Mouse (Mus musculus): ENCODE data around the gene Cd34. TPM values are rescaled to one million over a fixed set of nuclear protein-coding genes. Genes with fewer than 3 reads are reported as not detected.

The Cd34 gene
- polyA plus RNA-seq, 1 experiment from 2014 or later = 49.9 TPM

GRCm38 (mm10) chr1:194952891-194953290, 14.3 kb downstream of the Cd34 start:
- H3K36me3 ChIP-seq (ENCODE audit: control insufficient read depth, insufficient read depth, low read length) = no peaks in the 10 kb centered on the region
- no peak overlapping the region for H3K4me2 ChIP-seq (replicated peaks; ENCODE audit: low read depth)
- H3K4me1 ChIP-seq (replicated peaks; ENCODE audit: control insufficient read depth, insufficient read depth) = no peaks in the 10 kb centered on the region
- TF ChIP-seq EP300 (optimal IDR thresholded peaks at IDR 0.05) = no peak
- peak; percentile 55 for TF ChIP-seq CTCF (IDR thresholded peaks at IDR 0.05; ENCODE audit: low read depth)
- H3K9me3 ChIP-seq (ENCODE audit: control insufficient read depth, low read length) = no peaks in the 10 kb centered on the region
- WGBS = 79% methylated on average over 1 of the region's 1 CpGs
- no peaks in the 10 kb centered on the region for H3K27me3 ChIP-seq (ENCODE audit: control insufficient read depth, insufficient read depth, low read length)
- DNase-seq (ENCODE audit: low spot score) (no peak), ATAC-seq (ENCODE audit: low FRiP score, low TSS enrichment) (no peak)
- H3K4me3 ChIP-seq (ENCODE audit: low read depth, low read length) = no peak overlapping the region
- H3K9ac ChIP-seq (ENCODE audit: low read length) = no peak overlapping the region
- no peak overlapping the region for H3K27ac ChIP-seq (replicated peaks)

GRCm38 (mm10) chr1:194954694-194955093, 16.1 kb downstream of the Cd34 start:
- H3K27me3 ChIP-seq (ENCODE audit: control insufficient read depth, insufficient read depth, low read length) = no peaks in the 10 kb centered on the region
- ATAC-seq (ENCODE audit: low FRiP score, low TSS enrichment) (no peak), DNase-seq (ENCODE audit: low spot score) (no peak)
- H3K9me3 ChIP-seq (ENCODE audit: control insufficient read depth, low read length) = no peaks in the 10 kb centered on the region
- no peaks in the 10 kb centered on the region for H3K36me3 ChIP-seq (ENCODE audit: control insufficient read depth, insufficient read depth, low read length)
- H3K4me2 ChIP-seq (replicated peaks; ENCODE audit: low read depth) = no peak overlapping the region
- no peak overlapping the region for H3K27ac ChIP-seq (replicated peaks)
- no peak overlapping the region for H3K9ac ChIP-seq (ENCODE audit: low read length)
- TF ChIP-seq EP300 (optimal IDR thresholded peaks at IDR 0.05) (no peak), CTCF (IDR thresholded peaks at IDR 0.05; ENCODE audit: low read depth) (no peak)
- no peak overlapping the region for H3K4me3 ChIP-seq (ENCODE audit: low read depth, low read length)
- no peaks in the 10 kb centered on the region for H3K4me1 ChIP-seq (replicated peaks; ENCODE audit: control insufficient read depth, insufficient read depth)

- Histone ChIP-seq H3K27me3 (ENCODE audit: control insufficient read depth, insufficient read depth, low read length) (no peaks in the 10 kb centered on the region), H3K4me2 (replicated peaks; ENCODE audit: low read depth) (no peak overlapping the region), H3K36me3 (ENCODE audit: control insufficient read depth, insufficient read depth, low read length) (no peaks in the 10 kb centered on the region), H3K4me3 (ENCODE audit: low read depth, low read length) (no peak overlapping the region), H3K27ac (replicated peaks) (no peak overlapping the region), H3K9me3 (ENCODE audit: control insufficient read depth, low read length) (no peaks in the 10 kb centered on the region), H3K9ac (ENCODE audit: low read length) (no peak overlapping the region), H3K4me1 (replicated peaks; ENCODE audit: control insufficient read depth, insufficient read depth) (no peaks in the 10 kb centered on the region)
- no peak for TF ChIP-seq EP300 (optimal IDR thresholded peaks at IDR 0.05)
- ATAC-seq (ENCODE audit: low FRiP score, low TSS enrichment) (no peak), DNase-seq (ENCODE audit: low spot score) (no peak)
- 28% methylated on average over 2 of the region's 2 CpGs for WGBS
These were observed 17.1 kb downstream of the Cd34 start for GRCm38 (mm10) chr1:194955749-194956148.

GRCm38 (mm10) chr1:194957021-194957420, 18.4 kb downstream of the Cd34 start:
- Histone ChIP-seq H3K9me3 (ENCODE audit: control insufficient read depth, low read length) (no peaks in the 10 kb centered on the region), H3K4me3 (ENCODE audit: low read depth, low read length) (no peak overlapping the region), H3K4me1 (replicated peaks; ENCODE audit: control insufficient read depth, insufficient read depth) (no peaks in the 10 kb centered on the region), H3K4me2 (replicated peaks; ENCODE audit: low read depth) (no peak overlapping the region), H3K27ac (replicated peaks) (no peak overlapping the region), H3K9ac (ENCODE audit: low read length) (no peak overlapping the region), H3K27me3 (ENCODE audit: control insufficient read depth, insufficient read depth, low read length) (no peaks in the 10 kb centered on the region), H3K36me3 (ENCODE audit: control insufficient read depth, insufficient read depth, low read length) (no peaks in the 10 kb centered on the region)
- no peak for TF ChIP-seq CTCF (IDR thresholded peaks at IDR 0.05; ENCODE audit: low read depth)
- 60% methylated on average over 2 of the region's 2 CpGs for WGBS
- ATAC-seq (ENCODE audit: low FRiP score, low TSS enrichment) (no peak), DNase-seq (ENCODE audit: low spot score) (no peak)

- Histone ChIP-seq H3K9ac (ENCODE audit: low read length) (no peak overlapping the region), H3K27me3 (ENCODE audit: control insufficient read depth, insufficient read depth, low read length) (no peaks in the 10 kb centered on the region), H3K4me1 (replicated peaks; ENCODE audit: control insufficient read depth, insufficient read depth) (no peaks in the 10 kb centered on the region), H3K36me3 (ENCODE audit: control insufficient read depth, insufficient read depth, low read length) (no peaks in the 10 kb centered on the region), H3K4me2 (replicated peaks; ENCODE audit: low read depth) (no peak overlapping the region), H3K27ac (replicated peaks) (no peak overlapping the region), H3K9me3 (ENCODE audit: control insufficient read depth, low read length) (no peaks in the 10 kb centered on the region), H3K4me3 (ENCODE audit: low read depth, low read length) (no peak overlapping the region)
- TF ChIP-seq CTCF (IDR thresholded peaks at IDR 0.05; ENCODE audit: low read depth) (peak; percentile 97), EP300 (optimal IDR thresholded peaks at IDR 0.05) (no peak)
- peak; percentile 71 for DNase-seq (ENCODE audit: low spot score)
- WGBS = 28% methylated on average over 5 of the region's 5 CpGs
- ATAC-seq (ENCODE audit: low FRiP score, low TSS enrichment) = 0 out of 2 replicates have a peak, but pooled peaks have one; percentile 64
These were observed 23.6 kb downstream of the Cd34 start for GRCm38 (mm10) chr1:194962181-194962580.

- Histone ChIP-seq H3K27ac (replicated peaks) (no peak overlapping the region), H3K36me3 (ENCODE audit: control insufficient read depth, insufficient read depth, low read length) (no peaks in the 10 kb centered on the region), H3K4me1 (replicated peaks; ENCODE audit: control insufficient read depth, insufficient read depth) (no peaks in the 10 kb centered on the region), H3K9ac (ENCODE audit: low read length) (no peak overlapping the region), H3K4me2 (replicated peaks; ENCODE audit: low read depth) (no peak overlapping the region), H3K4me3 (ENCODE audit: low read depth, low read length) (no peak overlapping the region), H3K27me3 (ENCODE audit: control insufficient read depth, insufficient read depth, low read length) (no peaks in the 10 kb centered on the region), H3K9me3 (ENCODE audit: control insufficient read depth, low read length) (no peaks in the 10 kb centered on the region)
- no peak for TF ChIP-seq CTCF (IDR thresholded peaks at IDR 0.05; ENCODE audit: low read depth)
- TF ChIP-seq EP300 (optimal IDR thresholded peaks at IDR 0.05) = no peak
- no peak for DNase-seq (ENCODE audit: low spot score)
- no peak for ATAC-seq (ENCODE audit: low FRiP score, low TSS enrichment)
These were observed 24.1 kb downstream of the Cd34 start for GRCm38 (mm10) chr1:194962712-194963111.
